In the genomic region with DNA sequence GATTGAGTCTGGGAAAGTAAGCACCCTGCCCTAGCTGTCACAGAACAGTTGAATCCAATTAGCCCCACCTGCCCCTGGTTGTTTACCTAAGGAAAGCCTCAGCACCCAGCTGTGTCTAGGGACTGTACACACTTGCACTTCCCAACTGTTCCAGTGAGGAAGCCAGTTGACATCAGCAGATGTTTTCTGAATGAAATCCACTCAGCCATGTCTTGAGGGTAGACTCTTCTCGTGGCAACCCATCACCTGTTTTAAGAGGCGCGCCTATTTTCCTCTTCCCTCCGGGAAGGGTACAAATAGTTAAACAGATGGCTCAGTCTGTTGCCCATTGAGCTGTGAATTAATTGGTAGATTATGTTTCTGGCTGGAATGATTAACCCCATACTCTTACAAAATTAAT, we compare ENCODE assay signal across 17 mouse cellular contexts.
DNase-seq lines count a peak whose midpoint lies in the region; ATAC-seq lines count a peak whose summit lies in the region.
"Had no signal": no experiment of that assay in that cellular context is flagged by ENCODE, and none has a peak within 500 bp of the region (broad histone marks: within the 10 kb centered on the region; RNA-seq: fewer than 3 reads in every experiment).

No protein-coding gene starts in this region.

- no peaks in the 10 kb centered on the region for H3K9me3 ChIP-seq in hindbrain, embryonic 10.5 days
- H3K9me3 ChIP-seq in hindbrain, embryonic 12.5 days (replicated peaks), result no peaks in the 10 kb centered on the region
- no peaks in the 10 kb centered on the region for H3K9me3 ChIP-seq in midbrain, embryonic 11.5 days (ENCODE audit: control insufficient read depth, low read length)
- no peaks in the 10 kb centered on the region for H3K9me3 ChIP-seq in midbrain, embryonic 15.5 days
- no peaks in the 10 kb centered on the region for H3K9me3 ChIP-seq in midbrain, embryonic 14.5 days (ENCODE audit: control insufficient read depth, low read length)
- H3K9me3 ChIP-seq: heart, embryonic 15.5 days; limb, embryonic 15.5 days had no signal

- WGBS in hindbrain, embryonic 10.5 days, result 62% methylated on average over 4 of the region's 4 CpGs
- WGBS in hindbrain, embryonic 12.5 days, result 31% methylated on average over 4 of the region's 4 CpGs
- WGBS in midbrain, embryonic 11.5 days, result 48% methylated on average over 4 of the region's 4 CpGs
- 44% methylated on average over 4 of the region's 4 CpGs for WGBS in midbrain, embryonic 15.5 days
- WGBS in midbrain, embryonic 14.5 days, result 48% methylated on average over 4 of the region's 4 CpGs

- H3K27ac ChIP-seq in hindbrain, embryonic 10.5 days, result no peak overlapping the region
- H3K27ac ChIP-seq in hindbrain, embryonic 12.5 days, result no peak overlapping the region
- H3K27ac ChIP-seq in midbrain, embryonic 11.5 days (ENCODE audit: low read depth, low read length), result no peak overlapping the region
- H3K27ac ChIP-seq in midbrain, embryonic 15.5 days, result no peak overlapping the region
- H3K27ac ChIP-seq in midbrain, embryonic 14.5 days (replicated peaks; ENCODE audit: low read depth, low read length), result no peak overlapping the region
- H3K27ac ChIP-seq: heart, embryonic 15.5 days; limb, embryonic 15.5 days; macrophage had no signal

- peak; percentile 60 for ATAC-seq in cerebellum, adult (ENCODE audit: insufficient number of reproducible peaks, low FRiP score, low TSS enrichment)
- ATAC-seq in hindbrain, embryonic 12.5 days (ENCODE audit: low FRiP score), result no peak
- 0 out of 2 replicates have a peak, but pooled peaks have one; percentile 42 for ATAC-seq in midbrain, embryonic 11.5 days (ENCODE audit: low FRiP score)
- ATAC-seq in midbrain, embryonic 15.5 days (replicated peaks), result no peak
- ATAC-seq in midbrain, embryonic 14.5 days (ENCODE audit: low FRiP score, low TSS enrichment), result no peak
- ATAC-seq: activated CD4-positive, CD25-positive, alpha-beta regulatory T cell, adult 4 months had no signal

- H3K36me3 ChIP-seq in hindbrain, embryonic 10.5 days, result no peaks in the 10 kb centered on the region
- H3K36me3 ChIP-seq in hindbrain, embryonic 12.5 days, result no peaks in the 10 kb centered on the region
- H3K36me3 ChIP-seq in midbrain, embryonic 11.5 days (ENCODE audit: control insufficient read depth, insufficient read depth, low read length), result no peaks in the 10 kb centered on the region
- no peaks in the 10 kb centered on the region for H3K36me3 ChIP-seq in midbrain, embryonic 15.5 days (replicated peaks)
- no peaks in the 10 kb centered on the region for H3K36me3 ChIP-seq in midbrain, embryonic 14.5 days (ENCODE audit: control insufficient read depth, insufficient read depth, low read length)
- H3K36me3 ChIP-seq: heart, embryonic 15.5 days; limb, embryonic 15.5 days had no signal

- no peak overlapping the region for H3K4me3 ChIP-seq in hindbrain, embryonic 10.5 days
- H3K4me3 ChIP-seq in hindbrain, embryonic 12.5 days, result no peak overlapping the region
- H3K4me3 ChIP-seq in midbrain, embryonic 11.5 days (ENCODE audit: low read depth, low read length), result no peak overlapping the region
- H3K4me3 ChIP-seq in midbrain, embryonic 15.5 days, result no peak overlapping the region
- H3K4me3 ChIP-seq in midbrain, embryonic 14.5 days (replicated peaks; ENCODE audit: low read depth, low read length), result no peak overlapping the region
- H3K4me3 ChIP-seq: heart, embryonic 15.5 days; limb, embryonic 15.5 days; myocyte had no signal

- DNase-seq in cerebellum, adult 11 months, result no peak
- peak; percentile 8 for DNase-seq in hindbrain, embryonic 10.5 days (ENCODE audit: low spot score)
- no peak for DNase-seq in midbrain, embryonic 11.5 days (ENCODE audit: low spot score, missing footprints)
- DNase-seq in midbrain, embryonic 14.5 days, result peak; percentile 22
- DNase-seq in c-Kit-positive CD71-positive TER-119-positive erythroid progenitor cells, embryonic 14.5 days (ENCODE audit: low spot score), result no peak
- DNase-seq: cerebellum, adult 18-20 months; kidney, postnatal 14 days; layer of hippocampus, adult 9-11 months; lung, adult 2 months had no signal

- H3K4me2 ChIP-seq in hindbrain, embryonic 12.5 days (replicated peaks), result no peak overlapping the region
- H3K4me2 ChIP-seq in midbrain, embryonic 11.5 days, result no peak overlapping the region
- no peak overlapping the region for H3K4me2 ChIP-seq in midbrain, embryonic 15.5 days
- no peak overlapping the region for H3K4me2 ChIP-seq in midbrain, embryonic 14.5 days (ENCODE audit: low read length)
- H3K4me2 ChIP-seq: heart, embryonic 15.5 days; limb, embryonic 15.5 days had no signal

- H3K9ac ChIP-seq in hindbrain, embryonic 12.5 days, result no peak overlapping the region
- H3K9ac ChIP-seq in midbrain, embryonic 11.5 days (ENCODE audit: low read length), result no peak overlapping the region
- no peak overlapping the region for H3K9ac ChIP-seq in midbrain, embryonic 15.5 days
- H3K9ac ChIP-seq in midbrain, embryonic 14.5 days (replicated peaks; ENCODE audit: low read length), result no peak overlapping the region
- H3K9ac ChIP-seq: heart, embryonic 15.5 days; limb, embryonic 15.5 days had no signal

- peaks cover 20% of the 10 kb centered on the region for H3K4me1 ChIP-seq in hindbrain, embryonic 10.5 days (replicated peaks)
- peaks cover 5% of the 10 kb centered on the region for H3K4me1 ChIP-seq in hindbrain, embryonic 12.5 days
- peaks cover 7% of the 10 kb centered on the region; the same call in 1 of the 2 replicates for H3K4me1 ChIP-seq in midbrain, embryonic 11.5 days (ENCODE audit: control insufficient read depth, insufficient read depth, low read length)
- H3K4me1 ChIP-seq in midbrain, embryonic 15.5 days, result no peaks in the 10 kb centered on the region
- H3K4me1 ChIP-seq in midbrain, embryonic 14.5 days (ENCODE audit: control insufficient read depth, insufficient read depth, low read length), result 0 out of 2 replicates have a peak, but pooled peaks cover 3% of the 10 kb centered on the region
- H3K4me1 ChIP-seq: heart, embryonic 15.5 days; limb, embryonic 15.5 days had no signal

- no peaks in the 10 kb centered on the region for H3K27me3 ChIP-seq in hindbrain, embryonic 10.5 days (ENCODE audit: insufficient read depth, poor library complexity, severe bottlenecking)
- no peaks in the 10 kb centered on the region for H3K27me3 ChIP-seq in hindbrain, embryonic 12.5 days
- H3K27me3 ChIP-seq in midbrain, embryonic 11.5 days (ENCODE audit: control insufficient read depth, insufficient read depth, low read length), result no peaks in the 10 kb centered on the region
- H3K27me3 ChIP-seq in midbrain, embryonic 15.5 days (replicated peaks), result no peaks in the 10 kb centered on the region
- H3K27me3 ChIP-seq in midbrain, embryonic 14.5 days (ENCODE audit: control insufficient read depth, insufficient read depth, low read length), result no peaks in the 10 kb centered on the region
- H3K27me3 ChIP-seq: heart, embryonic 15.5 days; limb, embryonic 15.5 days had no signal

Comparison
In these comparisons a context has a peak if more than half of its experiments do, and no peak if none do; other contexts are left out.
1. ATAC-seq: peak in cerebellum, adult (single experiment) and midbrain, embryonic 11.5 days (single experiment); none in hindbrain, embryonic 12.5 days (single experiment), midbrain, embryonic 15.5 days (single experiment) and midbrain, embryonic 14.5 days (single experiment).
2. DNase-seq: peak in hindbrain, embryonic 10.5 days (single experiment) and midbrain, embryonic 14.5 days (single experiment); none in cerebellum, adult 11 months (single experiment), midbrain, embryonic 11.5 days (single experiment) and c-Kit-positive CD71-positive TER-119-positive erythroid progenitor cells, embryonic 14.5 days (single experiment).